In the genomic region with DNA sequence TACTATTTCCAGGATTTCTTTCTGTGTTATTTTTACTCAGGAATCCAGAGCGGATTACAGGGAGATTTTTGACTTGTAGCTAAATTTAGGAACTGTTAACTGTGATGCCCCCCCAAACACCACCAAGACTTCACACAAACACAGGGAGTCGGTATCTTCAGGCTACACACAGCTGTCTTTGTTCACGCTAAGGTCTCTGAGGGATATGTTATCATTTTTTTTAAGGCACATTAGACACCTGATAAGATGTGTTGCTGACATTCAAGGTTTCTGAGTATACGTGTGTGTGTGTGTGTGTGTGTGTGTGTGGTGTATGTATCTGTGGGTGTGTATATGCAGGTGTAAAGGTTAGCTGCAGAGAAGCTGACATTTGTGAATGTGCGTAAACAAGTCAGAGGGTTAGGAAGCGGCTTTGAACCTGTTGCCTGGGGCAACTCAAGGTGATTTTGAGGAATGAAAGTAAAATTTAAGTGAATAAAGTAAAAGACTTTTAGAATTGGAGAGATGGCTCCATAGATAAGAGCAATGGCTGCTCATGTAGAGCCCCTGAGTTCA, we compare ENCODE assay signal across 29 mouse cellular contexts. TPM values are rescaled to one million over a fixed set of nuclear protein-coding genes. Genes with fewer than 3 reads are reported as not detected.
DNase-seq lines count a peak whose midpoint lies in the region; ATAC-seq and TF ChIP-seq lines count a peak whose summit lies in the region.
"Had no signal": no experiment of that assay in that cellular context is flagged by ENCODE, and none has a peak within 500 bp of the region (broad histone marks: within the 10 kb centered on the region; RNA-seq: fewer than 3 reads in every experiment).

No protein-coding gene starts in this region.

- no peak for TF ChIP-seq EP300 in heart, adult 2 months (IDR thresholded peaks at IDR 0.05; ENCODE audit: insufficient read depth, low read depth, low read length)
- no peak for TF ChIP-seq EP300 in lung, postnatal 0 days (IDR thresholded peaks at IDR 0.05)

- H3K9ac ChIP-seq in heart, embryonic 13.5 days, result no peak overlapping the region
- no peak overlapping the region for H3K9ac ChIP-seq in heart, adult 2 months (ENCODE audit: low read depth, low read length)
- H3K9ac ChIP-seq in lung, postnatal 0 days (replicated peaks; ENCODE audit: low read depth), result no peak overlapping the region
- H3K9ac ChIP-seq: heart, embryonic 12.5 days; hindbrain, embryonic 14.5 days; limb, embryonic 13.5 days; midbrain, embryonic 12.5 days; neural tube, embryonic 13.5 days; stomach, embryonic 15.5 days had no signal

- H3K4me1 ChIP-seq in heart, embryonic 13.5 days, result peaks cover 20% of the 10 kb centered on the region; the same call in 1 of the 2 replicates
- H3K4me1 ChIP-seq in heart, adult 2 months (ENCODE audit: control insufficient read depth, insufficient read depth, low read length), result no peaks in the 10 kb centered on the region
- H3K4me1 ChIP-seq in lung, postnatal 0 days (ENCODE audit: insufficient read depth, low read depth, low read length), result no peaks in the 10 kb centered on the region
- H3K4me1 ChIP-seq: limb, embryonic 13.5 days; midbrain, embryonic 12.5 days; neural tube, embryonic 13.5 days; stomach, embryonic 15.5 days had no signal

- TF ChIP-seq CTCF in heart, adult 2 months (IDR thresholded peaks at IDR 0.05), result no peak
- no peak for TF ChIP-seq CTCF in lung, postnatal 0 days (IDR thresholded peaks at IDR 0.05)

- H3K27me3 ChIP-seq in heart, embryonic 13.5 days (replicated peaks), result peaks cover 7% of the 10 kb centered on the region
- 0 out of 2 replicates have a peak, but pooled peaks cover 3% of the 10 kb centered on the region for H3K27me3 ChIP-seq in heart, adult 2 months (ENCODE audit: control insufficient read depth, insufficient read depth, low read length)
- no peaks in the 10 kb centered on the region for H3K27me3 ChIP-seq in lung, postnatal 0 days (replicated peaks; ENCODE audit: insufficient read depth, low read length)
- H3K27me3 ChIP-seq: heart, embryonic 12.5 days; midbrain, embryonic 12.5 days; neural tube, embryonic 13.5 days; stomach, embryonic 15.5 days had no signal

- ATAC-seq in heart, embryonic 13.5 days (ENCODE audit: extremely low read depth, insufficient number of reproducible peaks, low FRiP score, low TSS enrichment), result no peak
- ATAC-seq in megakaryocyte progenitor cell, adult 5-6 weeks (replicated peaks; ENCODE audit: poor library complexity), result peak; percentile 18; the same call in 1 of the 2 replicates
- ATAC-seq in lung, postnatal 0 days, result no peak
- no peak for ATAC-seq in granulocyte monocyte progenitor cell, adult 5-6 weeks (replicated peaks; ENCODE audit: poor library complexity, severe bottlenecking)
- ATAC-seq: activated CD4-positive, CD25-positive, alpha-beta regulatory T cell, adult 4 months; forebrain, embryonic 16.5 days; inflammation-experienced regulatory T-cells, adult 6 months had no signal

- intact Hi-C loops in heart, adult 2 months (cut with DNase I), result loop anchor here (5.0 kb wide), 1 partner anchor 701 kb away; no protein-coding TSS in a partner anchor

- 31% methylated on average over 6 of the region's 6 CpGs for WGBS in heart, embryonic 13.5 days
- WGBS in heart, adult 2 months, result 44% methylated on average over 6 of the region's 6 CpGs
- WGBS in lung, postnatal 0 days, result 46% methylated on average over 6 of the region's 6 CpGs

- H3K79me2 ChIP-seq in heart, adult 2 months (replicated peaks; ENCODE audit: control insufficient read depth, insufficient read depth, low read length), result no peaks in the 10 kb centered on the region

- DNase-seq in heart, adult 2 months, result no peak
- peak; percentile 52 for DNase-seq in CD4-positive, CD25-positive, alpha-beta regulatory T cell, adult 2 months (ENCODE audit: low read depth, low spot score)
- peak; percentile 28 for DNase-seq in induced T-regulatory cell, adult 2 months (ENCODE audit: low read depth)
- DNase-seq in lung, postnatal 0 days (ENCODE audit: low spot score), result no peak
- DNase-seq: adrenal gland, adult 8-10 months; cerebellum, adult 2 months; cerebellum, postnatal 14 days; gastrocnemius, postnatal 10 days; heart, postnatal 10 days; kidney, adult 11 months; kidney, postnatal 14 days; lung, adult 2 months; lung, postnatal 14 days; right cerebral cortex, postnatal 14 days; thymus, postnatal 25 days had no signal

- no peak overlapping the region for H3K27ac ChIP-seq in heart, embryonic 13.5 days (replicated peaks)
- no peak overlapping the region for H3K27ac ChIP-seq in heart, adult 2 months
- no peak overlapping the region for H3K27ac ChIP-seq in lung, postnatal 0 days (ENCODE audit: low read length)
- H3K27ac ChIP-seq: hindbrain, embryonic 14.5 days; left cerebral cortex, adult 2 months; limb, embryonic 13.5 days; midbrain, embryonic 12.5 days; neural tube, embryonic 13.5 days; stomach, embryonic 15.5 days had no signal

- TF ChIP-seq POLR2A in heart, adult 2 months (IDR thresholded peaks at IDR 0.05; ENCODE audit: insufficient read depth, low read depth, low read length), result no peak

- no peaks in the 10 kb centered on the region for H3K9me3 ChIP-seq in heart, embryonic 13.5 days
- H3K9me3 ChIP-seq in lung, postnatal 0 days (ENCODE audit: low read length), result no peaks in the 10 kb centered on the region
- H3K9me3 ChIP-seq: heart, embryonic 12.5 days; limb, embryonic 13.5 days; midbrain, embryonic 12.5 days; neural tube, embryonic 13.5 days; stomach, embryonic 15.5 days had no signal

- no peaks in the 10 kb centered on the region for H3K36me3 ChIP-seq in heart, embryonic 13.5 days
- H3K36me3 ChIP-seq in heart, adult 2 months (ENCODE audit: control insufficient read depth, insufficient read depth, low read length), result no peaks in the 10 kb centered on the region
- no peaks in the 10 kb centered on the region for H3K36me3 ChIP-seq in lung, postnatal 0 days (ENCODE audit: insufficient read depth, low read length)
- H3K36me3 ChIP-seq: heart, embryonic 12.5 days; limb, embryonic 13.5 days; midbrain, embryonic 12.5 days; neural tube, embryonic 13.5 days; stomach, embryonic 15.5 days had no signal

- H3K4me2 ChIP-seq in heart, embryonic 13.5 days, result 0 out of 2 replicates have a peak overlapping the region, but pooled peaks have one; percentile 16
- no peak overlapping the region for H3K4me2 ChIP-seq in lung, postnatal 0 days (replicated peaks; ENCODE audit: low read depth, low read length)
- H3K4me2 ChIP-seq: heart, embryonic 12.5 days; hindbrain, embryonic 14.5 days; limb, embryonic 13.5 days; midbrain, embryonic 12.5 days; neural tube, embryonic 13.5 days; stomach, embryonic 15.5 days had no signal

- no peak overlapping the region for H3K4me3 ChIP-seq in heart, embryonic 13.5 days
- no peak overlapping the region for H3K4me3 ChIP-seq in heart, adult 2 months
- no peak overlapping the region for H3K4me3 ChIP-seq in lung, postnatal 0 days (ENCODE audit: low read depth, low read length)
- H3K4me3 ChIP-seq: erythroblast, embryonic 14.5 days; heart, embryonic 12.5 days; left cerebral cortex, adult 2 months; limb, embryonic 13.5 days; midbrain, embryonic 12.5 days; neural tube, embryonic 13.5 days; stomach, embryonic 15.5 days had no signal

RNA-seq across cellular contexts. Expression of a gene that starts 9.9 kb away (rescaled TPM):
- 61.5 and 65.6 TPM in 2 replicates for polyA plus RNA-seq in heart, embryonic 13.5 days (2015; fragmentation: Nextera tagmentation; extraction: Ambion mirVana)
- total RNA-seq in heart, adult 2 months (2021), result 100 to 1,000 TPM; 187 to 211 TPM
- polyA plus RNA-seq in heart, adult 2 months (2012; rRNA removed), result 63.6 and 111 TPM in 2 replicates
- total RNA-seq in megakaryocyte progenitor cell, adult 5-6 weeks (2015), result 77.0 and 80.8 TPM in 2 replicates
- total RNA-seq in megakaryocyte progenitor cell, adult 5-6 weeks (2017), result 72.6 and 74.0 TPM in 2 replicates
- polyA plus RNA-seq in lung, postnatal 0 days (2015; fragmentation: Nextera tagmentation; extraction: Ambion mirVana), result 45.4 and 46.0 TPM in 2 replicates
- 57.6 and 66.7 TPM in 2 replicates for total RNA-seq in granulocyte monocyte progenitor cell, adult 5-6 weeks (2014; fragmentation: Nextera tagmentation)
- total RNA-seq in granulocyte monocyte progenitor cell, adult 5-6 weeks (2017), result 65.5 and 87.2 TPM in 2 replicates

RNA-seq across cellular contexts. Expression of a gene that starts 34.8 kb away (rescaled TPM):
- polyA plus RNA-seq in heart, embryonic 13.5 days (2015; fragmentation: Nextera tagmentation; extraction: Ambion mirVana), result 16.8 and 17.7 TPM in 2 replicates
- total RNA-seq in heart, adult 2 months (2021), result 10 to 100 TPM; 18.1 to 23.0 TPM
- polyA plus RNA-seq in heart, adult 2 months (2012; rRNA removed), result 4.6 and 11.9 TPM in 2 replicates
- 29.4 and 34.6 TPM in 2 replicates for total RNA-seq in megakaryocyte progenitor cell, adult 5-6 weeks (2015)
- total RNA-seq in megakaryocyte progenitor cell, adult 5-6 weeks (2017), result 8.7 and 9.0 TPM in 2 replicates
- 9.7 and 10.8 TPM in 2 replicates for polyA plus RNA-seq in lung, postnatal 0 days (2015; fragmentation: Nextera tagmentation; extraction: Ambion mirVana)
- total RNA-seq in granulocyte monocyte progenitor cell, adult 5-6 weeks (2014; fragmentation: Nextera tagmentation), result 25.6 and 28.9 TPM in 2 replicates
- 6.7 and 9.6 TPM in 2 replicates for total RNA-seq in granulocyte monocyte progenitor cell, adult 5-6 weeks (2017)

Comparison
In these comparisons a context has a peak if more than half of its experiments do, and no peak if none do; other contexts are left out.
1. DNase-seq: peak in CD4-positive, CD25-positive, alpha-beta regulatory T cell, adult 2 months (single experiment) and induced T-regulatory cell, adult 2 months (single experiment); none in heart, adult 2 months (0 of 2) and lung, postnatal 0 days (single experiment).